Mouse (Mus musculus) embryonic facial prominence, embryonic 12.5 days (tissue): ENCODE results near the gene Vamp8. TPM values are rescaled to one million over a fixed set of nuclear protein-coding genes. Genes with fewer than 3 reads are reported as not detected.

Experiments used
- ATAC-seq: fragments of 200-750 bp; cut with Nextera tagmentation; 2 replicates; pipeline ENCODE4 v1.8.0; 2017; ENCODE audit not compliant: insufficient number of reproducible peaks, insufficient read depth, low FRiP score, low TSS enrichment
- H3K27ac ChIP-seq: fragments of 300-500 bp; sonication (generic); 2 replicates; pipeline ENCODE4 v1.5.1; 2016; ENCODE audit warnings: mild to moderate bottlenecking
- H3K27me3 ChIP-seq: fragments of 300-500 bp; sonication (generic); 2 replicates; pipeline ENCODE4 v1.6.1; 2016; ENCODE audit warnings: mild to moderate bottlenecking, moderate library complexity
- H3K36me3 ChIP-seq: fragments of 300-500 bp; sonication (generic); 2 replicates; pipeline ENCODE4 v1.6.1; 2016; ENCODE audit warnings: mild to moderate bottlenecking
- H3K4me1 ChIP-seq: fragments of 300-500 bp; sonication (generic); 2 replicates; pipeline ENCODE4 v1.6.1; 2016
- H3K4me2 ChIP-seq: fragments of 300-500 bp; sonication (generic); replicated peaks from 2 replicates; pipeline ENCODE4 v1.6.1; 2016; ENCODE audit warnings: mild to moderate bottlenecking, moderate library complexity
- H3K4me3 ChIP-seq: fragments of 300-500 bp; sonication (generic); 2 replicates; pipeline ENCODE4 v1.5.1; 2016; ENCODE audit warnings: mild to moderate bottlenecking
- H3K9ac ChIP-seq: fragments of 300-500 bp; sonication (generic); 2 replicates; pipeline ENCODE4 v1.6.1; 2016; ENCODE audit warnings: mild to moderate bottlenecking, moderate library complexity
- H3K9me3 ChIP-seq: fragments of 300-500 bp; sonication (generic); 2 replicates; pipeline ENCODE4 v1.6.1; 2016; ENCODE audit warnings: mild to moderate bottlenecking, moderate library complexity
- WGBS: fragments of 180-500 bp; shearing (Covaris S2); methylation state at CpG from one replicate; pipeline ENCODE4 v1.1.7; 2016; 5-methylcytosine and 5-hydroxymethylcytosine counted together
- polyA plus RNA-seq: library from polyadenylated mRNA; unstranded; fragments of >200 nt; fragmentation: Nextera tagmentation; extraction: Ambion mirVana; gene quantifications from 2 replicates; pipeline ENCODE4 v1.2.1, GENCODE M21; 2016

Vamp8 gene
- polyA plus RNA-seq, 1 experiment from 2014 or later = 90.7 TPM

DNA sequence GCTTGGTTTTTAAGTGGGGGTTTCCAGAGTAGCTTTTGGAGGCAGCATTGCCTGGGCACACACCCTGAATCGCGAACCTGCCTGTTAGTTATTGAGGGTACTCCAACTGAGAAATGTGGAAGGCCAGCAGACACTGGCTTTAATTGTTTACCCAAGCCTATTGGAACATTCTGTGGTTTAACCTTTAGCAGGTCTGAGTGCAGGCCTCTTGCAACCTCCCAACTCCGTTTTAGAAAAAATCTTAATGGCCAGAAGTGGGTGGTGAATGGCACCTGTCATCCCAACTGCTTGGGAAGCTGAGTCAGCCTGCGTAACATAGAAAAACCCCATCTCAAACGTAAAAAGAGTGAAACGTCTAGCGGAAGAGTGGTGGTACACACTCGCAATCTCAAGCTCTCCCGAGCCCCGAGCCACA, 6.3 kb upstream of the Vamp8 start:
- Histone ChIP-seq H3K4me1 (no peaks in the 10 kb centered on the region), H3K36me3 (no peaks in the 10 kb centered on the region), H3K9ac (no peak overlapping the region), H3K27me3 (no peaks in the 10 kb centered on the region), H3K9me3 (no peaks in the 10 kb centered on the region), H3K4me3 (no peak overlapping the region), H3K4me2 (no peak overlapping the region), H3K27ac (no peak overlapping the region)
- WGBS = 78% methylated on average over 10 of the region's 10 CpGs
- no peak for ATAC-seq

DNA sequence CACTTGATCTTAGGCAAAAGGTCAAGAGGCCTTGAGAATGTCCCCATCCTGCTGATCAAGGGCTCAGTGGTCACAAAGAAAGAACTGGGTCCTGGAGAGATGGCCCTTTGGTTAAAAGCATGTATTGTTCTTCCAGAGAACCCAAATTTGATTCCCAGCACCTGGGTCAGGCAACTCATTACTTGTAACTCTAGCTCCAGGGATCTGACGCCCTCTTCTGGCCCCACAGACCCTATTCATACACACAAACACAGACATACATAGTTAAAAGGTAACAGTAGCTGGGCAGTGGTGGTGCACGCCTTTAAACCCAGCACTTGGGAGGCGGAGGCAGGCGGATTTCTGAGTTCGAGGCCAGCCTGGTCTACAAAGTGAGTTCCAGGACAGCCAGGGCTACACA, 1.8 kb upstream of the Vamp8 start:
- H3K36me3 ChIP-seq = no peaks in the 10 kb centered on the region
- H3K4me1 ChIP-seq = peaks cover 18% of the 10 kb centered on the region; the same call in 1 of the 2 replicates
- no peaks in the 10 kb centered on the region for H3K27me3 ChIP-seq
- no peak overlapping the region for H3K4me3 ChIP-seq
- H3K27ac ChIP-seq = no peak overlapping the region
- no peak for ATAC-seq
- no peaks in the 10 kb centered on the region for H3K9me3 ChIP-seq
- no peak overlapping the region for H3K4me2 ChIP-seq
- no peak overlapping the region for H3K9ac ChIP-seq
- WGBS = 88% methylated on average over 5 of the region's 5 CpGs

DNA sequence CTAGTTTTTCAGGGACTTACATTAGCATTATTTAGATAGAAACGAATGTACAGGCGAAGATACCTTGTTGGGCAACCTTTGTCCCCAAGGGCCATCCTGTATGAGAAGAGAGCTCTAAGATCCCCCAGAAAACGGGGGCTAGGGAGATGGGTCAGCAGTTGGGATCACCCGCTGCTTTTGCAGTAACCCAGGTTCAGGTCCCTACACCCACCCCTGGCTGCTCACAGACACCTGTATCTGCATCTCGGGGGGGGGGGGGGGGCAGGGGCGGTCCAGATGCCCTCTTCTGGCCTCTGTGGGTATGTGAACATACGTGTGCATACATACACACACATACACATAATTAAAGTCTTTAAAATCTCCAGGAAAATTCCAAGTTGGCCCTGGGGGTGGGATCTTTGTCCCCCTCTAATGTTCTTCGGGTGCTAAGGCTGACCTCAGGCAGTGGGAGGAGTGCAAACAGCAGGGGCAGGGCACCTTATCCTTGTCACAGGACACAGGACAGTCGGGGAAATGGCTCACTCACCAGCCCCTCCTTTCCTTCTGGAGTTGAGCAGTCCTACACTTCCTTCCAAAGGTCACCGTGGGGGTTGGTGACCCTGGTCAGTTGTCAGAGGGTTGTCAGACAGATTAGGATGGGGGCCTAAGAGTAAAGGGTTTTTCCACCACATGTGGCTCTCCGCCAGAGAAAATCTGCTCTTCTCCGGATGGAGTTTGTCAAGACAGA, 455 bp upstream of the Vamp8 start:
- Histone ChIP-seq H3K9me3 (no peaks in the 10 kb centered on the region; the same call in 1 of the 2 replicates), H3K27ac (peak overlapping the region; percentile 90), H3K4me3 (peak overlapping the region; percentile 56), H3K4me1 (peaks cover 18% of the 10 kb centered on the region; the same call in 1 of the 2 replicates), H3K4me2 (peak overlapping the region; percentile 70), H3K27me3 (no peaks in the 10 kb centered on the region), H3K9ac (peak overlapping the region; percentile 66; the same call in 1 of the 2 replicates), H3K36me3 (no peaks in the 10 kb centered on the region)
- WGBS = 13% methylated on average over 12 of the region's 12 CpGs
- 0 out of 2 replicates have a peak, but pooled peaks have one; percentile 47 for ATAC-seq

DNA sequence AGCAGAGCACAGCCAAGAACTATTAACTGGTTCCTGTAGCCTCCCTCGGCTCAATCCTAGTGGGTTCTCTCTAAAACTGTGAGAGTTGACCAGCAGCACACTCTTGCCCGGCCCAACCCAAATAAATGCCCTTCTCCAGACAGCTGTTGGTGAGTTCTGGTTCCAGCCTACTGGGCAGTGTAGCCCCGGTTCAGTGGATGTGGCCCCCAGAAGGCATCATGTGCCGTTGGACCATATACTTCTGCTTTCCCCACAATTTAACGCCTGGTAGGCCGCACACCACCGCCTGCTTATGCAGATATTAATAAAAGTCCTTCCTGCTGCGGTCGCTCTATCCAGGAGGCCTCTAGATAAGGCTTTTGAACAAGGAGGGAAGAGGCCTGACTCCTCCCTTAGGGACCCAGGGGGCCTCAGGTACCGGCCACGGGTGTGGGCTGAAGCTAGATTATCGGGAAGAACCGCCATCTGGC, 997 bp downstream of the Vamp8 start:
- peaks cover 9% of the 10 kb centered on the region for H3K36me3 ChIP-seq
- peak overlapping the region; percentile 90 for H3K27ac ChIP-seq
- no peaks in the 10 kb centered on the region; the same call in 1 of the 2 replicates for H3K9me3 ChIP-seq
- H3K27me3 ChIP-seq = no peaks in the 10 kb centered on the region
- ATAC-seq = no peak
- H3K4me1 ChIP-seq = peaks cover 18% of the 10 kb centered on the region; the same call in 1 of the 2 replicates
- H3K4me2 ChIP-seq = peak overlapping the region; percentile 70
- peak overlapping the region; percentile 66 for H3K9ac ChIP-seq
- peak overlapping the region; percentile 56 for H3K4me3 ChIP-seq
- 20% methylated on average over 13 of the region's 13 CpGs for WGBS

DNA sequence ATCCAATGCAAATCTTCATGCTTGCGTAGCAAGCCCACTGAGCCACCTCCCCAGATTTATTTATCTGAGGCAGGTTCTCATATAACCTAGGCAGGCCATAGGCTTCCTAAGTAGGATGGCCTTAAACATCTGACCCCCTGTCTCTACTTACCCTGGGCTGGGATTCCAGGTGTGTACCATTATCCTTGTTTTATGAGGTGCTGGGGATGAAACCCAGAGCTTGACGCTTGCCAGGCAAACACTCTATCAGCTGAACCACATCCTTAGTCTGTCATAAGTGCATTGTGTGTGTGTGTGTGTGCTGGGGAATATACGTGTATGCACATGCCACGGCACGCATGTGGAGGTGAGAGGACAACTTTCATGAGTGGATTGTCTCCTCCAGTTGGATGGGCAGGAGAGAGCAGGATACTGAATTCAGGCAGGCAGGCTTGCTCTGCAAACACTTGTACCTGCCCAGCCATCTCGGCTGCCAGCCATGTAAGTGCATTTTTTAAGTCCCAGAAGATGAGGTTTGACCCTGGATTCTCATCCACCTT, 1.6 kb downstream of the Vamp8 start:
- Histone ChIP-seq H3K27ac (no peak overlapping the region), H3K36me3 (peaks cover 9% of the 10 kb centered on the region), H3K4me2 (peak overlapping the region; percentile 22; the same call in 1 of the 2 replicates), H3K27me3 (no peaks in the 10 kb centered on the region), H3K9ac (no peak overlapping the region), H3K9me3 (no peaks in the 10 kb centered on the region; the same call in 1 of the 2 replicates), H3K4me1 (peaks cover 18% of the 10 kb centered on the region; the same call in 1 of the 2 replicates), H3K4me3 (no peak overlapping the region)
- 86% methylated on average over 6 of the region's 6 CpGs for WGBS
- no peak for ATAC-seq

DNA sequence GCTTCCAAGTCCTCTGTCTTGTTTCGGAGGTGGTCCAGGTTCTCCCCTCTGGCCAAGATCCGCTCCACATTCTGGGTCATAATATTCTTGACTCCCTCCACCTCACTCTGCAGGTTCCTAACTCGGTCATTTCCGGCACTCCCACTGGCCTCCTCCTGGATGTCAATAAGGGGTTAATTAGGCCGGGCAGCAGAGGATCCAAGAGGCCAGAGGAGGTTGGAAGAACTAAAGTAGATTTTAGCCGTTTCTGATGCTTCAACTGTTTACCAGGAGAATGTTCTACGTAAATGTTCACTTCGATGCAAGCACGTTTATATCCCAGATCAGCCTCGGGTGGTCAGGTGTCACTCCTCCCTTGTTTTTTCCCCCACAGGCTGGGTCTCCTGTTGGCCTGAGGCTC, 2.2 kb downstream of the Vamp8 start:
- H3K36me3 ChIP-seq = peaks cover 9% of the 10 kb centered on the region
- peaks cover 18% of the 10 kb centered on the region; the same call in 1 of the 2 replicates for H3K4me1 ChIP-seq
- no peaks in the 10 kb centered on the region for H3K27me3 ChIP-seq
- H3K4me3 ChIP-seq = no peak overlapping the region
- no peaks in the 10 kb centered on the region; the same call in 1 of the 2 replicates for H3K9me3 ChIP-seq
- WGBS = 65% methylated on average over 10 of the region's 10 CpGs
- no peak overlapping the region for H3K4me2 ChIP-seq
- ATAC-seq = no peak
- no peak overlapping the region for H3K27ac ChIP-seq
- no peak overlapping the region for H3K9ac ChIP-seq

DNA sequence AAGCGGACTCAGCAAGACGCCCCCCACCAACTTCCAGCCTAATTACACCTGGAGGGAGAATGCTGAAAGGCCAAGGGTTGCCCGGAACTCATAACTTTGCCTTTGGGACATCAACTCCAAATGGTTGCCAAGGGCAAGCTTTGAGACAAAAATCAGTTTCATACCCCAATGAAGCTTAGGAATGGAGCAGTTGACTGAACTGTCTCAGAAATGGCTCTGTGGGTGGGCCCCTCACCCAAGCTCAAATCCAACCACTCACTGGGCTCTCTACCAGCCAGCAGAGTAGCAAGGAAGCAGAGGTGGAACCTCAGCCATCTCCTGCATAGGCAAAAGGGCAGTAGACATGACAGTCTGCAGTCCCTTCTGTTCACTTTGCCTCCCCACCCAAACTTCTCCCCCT, 2.7 kb downstream of the Vamp8 start:
- no peak for ATAC-seq
- Histone ChIP-seq H3K4me1 (peaks cover 18% of the 10 kb centered on the region; the same call in 1 of the 2 replicates), H3K9me3 (no peaks in the 10 kb centered on the region; the same call in 1 of the 2 replicates), H3K9ac (no peak overlapping the region), H3K27ac (no peak overlapping the region), H3K4me3 (no peak overlapping the region), H3K4me2 (no peak overlapping the region), H3K36me3 (peaks cover 9% of the 10 kb centered on the region), H3K27me3 (no peaks in the 10 kb centered on the region)
- 61% methylated on average over 3 of the region's 3 CpGs for WGBS

DNA sequence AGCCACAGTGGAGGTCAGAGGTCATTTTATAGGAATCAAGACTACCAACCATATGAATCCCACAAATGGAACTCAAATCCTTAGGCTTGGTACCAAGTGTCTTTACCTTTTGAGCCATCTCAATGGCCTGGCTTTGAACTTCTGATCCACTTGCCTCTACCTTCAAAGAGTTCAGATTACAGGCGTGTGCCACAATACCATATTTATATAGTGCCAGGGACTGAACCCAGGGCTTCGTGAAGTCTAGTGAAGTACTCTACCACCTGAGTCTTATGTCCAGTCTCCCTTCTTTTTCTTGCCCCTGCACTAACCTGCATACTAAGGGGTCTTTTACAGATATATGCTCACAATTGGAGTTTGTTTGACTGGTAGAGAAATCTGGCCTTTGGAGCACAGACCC, 3.9 kb downstream of the Vamp8 start:
- Histone ChIP-seq H3K9ac (no peak overlapping the region), H3K27ac (no peak overlapping the region), H3K4me3 (no peak overlapping the region), H3K36me3 (peaks cover 9% of the 10 kb centered on the region), H3K4me1 (peaks cover 18% of the 10 kb centered on the region; the same call in 1 of the 2 replicates), H3K4me2 (no peak overlapping the region), H3K9me3 (no peaks in the 10 kb centered on the region; the same call in 1 of the 2 replicates), H3K27me3 (no peaks in the 10 kb centered on the region)
- no peak for ATAC-seq
- WGBS = 89% methylated on average over 2 of the region's 2 CpGs

DNA sequence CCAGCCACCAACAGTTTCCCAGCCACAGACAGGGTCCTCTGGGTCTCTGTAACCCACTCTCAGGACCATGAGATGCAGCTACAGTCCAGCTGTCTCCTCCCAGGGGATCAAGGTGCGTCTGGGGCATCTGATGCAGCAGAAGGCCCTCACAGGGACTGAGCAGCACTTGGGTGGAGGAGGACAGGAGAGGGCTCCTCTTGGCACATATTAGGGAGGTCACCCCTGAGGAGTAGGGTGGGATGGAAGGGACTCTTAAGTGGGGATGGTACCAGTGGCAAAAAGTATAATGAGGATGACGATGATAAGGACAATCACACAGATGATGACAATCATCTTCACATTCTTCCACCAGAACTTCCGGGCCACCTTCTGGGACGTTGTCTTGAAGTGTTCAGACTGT, 5.2 kb downstream of the Vamp8 start:
- Histone ChIP-seq H3K4me2 (no peak overlapping the region), H3K9ac (no peak overlapping the region), H3K27me3 (peaks cover 1% of the 10 kb centered on the region; the same call in 1 of the 2 replicates), H3K4me1 (peaks cover 12% of the 10 kb centered on the region; the same call in 1 of the 2 replicates), H3K4me3 (no peak overlapping the region), H3K36me3 (peaks cover 9% of the 10 kb centered on the region), H3K9me3 (no peaks in the 10 kb centered on the region; the same call in 1 of the 2 replicates), H3K27ac (no peak overlapping the region)
- 91% methylated on average over 4 of the region's 4 CpGs for WGBS
- ATAC-seq = no peak

DNA sequence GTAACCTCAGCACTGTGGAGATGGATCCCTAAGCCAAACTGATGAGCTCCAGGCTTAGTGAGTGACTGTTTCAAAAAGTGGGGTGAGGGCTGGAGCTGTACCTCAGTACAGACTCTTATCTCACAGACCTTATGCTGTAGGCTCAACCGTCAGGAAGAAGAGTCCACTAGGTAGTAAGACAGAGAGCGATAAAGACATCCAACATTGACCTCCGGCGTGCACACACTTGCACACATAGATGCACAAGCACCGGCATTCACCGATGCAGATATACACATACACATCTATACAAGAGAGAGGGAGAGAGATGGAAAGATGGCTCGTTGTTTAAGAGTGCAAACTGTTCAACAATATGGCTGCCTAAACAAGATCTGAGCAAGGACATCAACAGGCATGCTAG, 6.6 kb downstream of the Vamp8 start:
- 90% methylated on average over 7 of the region's 7 CpGs for WGBS
- H3K27me3 ChIP-seq = peaks cover 13% of the 10 kb centered on the region
- no peak overlapping the region for H3K4me2 ChIP-seq
- peaks cover 9% of the 10 kb centered on the region for H3K36me3 ChIP-seq
- no peak overlapping the region for H3K27ac ChIP-seq
- 0 out of 2 replicates have a peak, but pooled peaks cover 4% of the 10 kb centered on the region for H3K4me1 ChIP-seq
- H3K4me3 ChIP-seq = no peak overlapping the region
- ATAC-seq = no peak
- no peaks in the 10 kb centered on the region; the same call in 1 of the 2 replicates for H3K9me3 ChIP-seq
- H3K9ac ChIP-seq = no peak overlapping the region

DNA sequence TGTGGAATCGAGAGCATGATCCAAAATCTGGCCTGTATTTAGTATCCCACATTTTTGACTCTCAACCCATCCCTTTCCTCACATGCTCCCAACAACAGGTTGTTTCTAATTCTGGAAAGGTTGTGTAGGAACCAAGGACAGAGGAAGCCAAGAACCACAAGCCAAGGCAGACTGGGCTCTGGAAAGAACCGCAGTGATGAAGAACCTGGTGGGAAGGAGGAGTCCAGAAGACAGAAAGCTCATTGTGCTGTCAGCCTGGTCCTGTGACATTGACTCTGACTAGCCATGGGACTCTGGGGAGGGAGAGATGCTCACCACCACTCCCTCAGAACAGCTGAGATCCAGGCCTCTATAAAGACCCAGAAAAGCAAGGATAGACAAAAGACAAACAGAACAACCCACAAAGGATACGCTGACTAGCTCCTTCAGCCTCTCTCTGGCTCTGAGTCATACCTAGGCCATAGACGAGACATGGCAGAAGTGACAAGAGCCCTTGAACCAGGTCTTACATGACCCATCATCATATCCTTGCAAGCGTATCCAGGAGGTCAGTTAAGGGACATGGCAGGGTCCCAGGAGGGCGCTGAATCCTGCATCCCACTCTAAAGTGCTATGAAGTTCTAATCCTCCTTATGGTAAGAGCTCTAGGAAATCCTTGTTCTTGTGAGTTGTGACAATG, 7.2 kb downstream of the Vamp8 start:
- no peaks in the 10 kb centered on the region; the same call in 1 of the 2 replicates for H3K9me3 ChIP-seq
- no peak overlapping the region for H3K27ac ChIP-seq
- no peak overlapping the region for H3K4me2 ChIP-seq
- no peak for ATAC-seq
- H3K9ac ChIP-seq = no peak overlapping the region
- no peaks in the 10 kb centered on the region for H3K4me1 ChIP-seq
- peaks cover 9% of the 10 kb centered on the region for H3K36me3 ChIP-seq
- H3K4me3 ChIP-seq = no peak overlapping the region
- 89% methylated on average over 6 of the region's 6 CpGs for WGBS
- peaks cover 13% of the 10 kb centered on the region for H3K27me3 ChIP-seq
